Mouse (Mus musculus): ENCODE results near the gene Lats1.

Lats1 gene

GRCm38 (mm10) chr10:7680731-7681301 is at the start of gene Lats1, which contains the start of gene Pcmt1:
Gene Lats1 (plus strand): TSS chr10:7681214.
Gene Pcmt1 (minus strand): TSS chr10:7681136.
- DNase-seq (ENCODE audit: low spot score): peak; percentile 87

- DNase-seq (ENCODE audit: low spot score): no peak
These were observed 40.6 kb upstream of the Lats1 start for GRCm38 (mm10) chr10:7640366-7640765.

- no peak for DNase-seq (ENCODE audit: low spot score)
These were observed 35.1 kb upstream of the Lats1 start for GRCm38 (mm10) chr10:7645911-7646310.

GRCm38 (mm10) chr10:7649059-7649458 is 32.0 kb upstream of the Lats1 start:
- no peak for DNase-seq (ENCODE audit: low spot score)

- no peak for DNase-seq (ENCODE audit: low spot score)
These were observed 30.0 kb upstream of the Lats1 start for GRCm38 (mm10) chr10:7651057-7651456.

- DNase-seq (ENCODE audit: low spot score): peak; percentile 74
These were observed 18.4 kb upstream of the Lats1 start for GRCm38 (mm10) chr10:7662471-7663141.

GRCm38 (mm10) chr10:7663159-7664026 is 17.6 kb upstream of the Lats1 start:
- peak; percentile 90 for DNase-seq (ENCODE audit: low spot score)

- DNase-seq (ENCODE audit: low spot score): no peak
These were observed 16.9 kb upstream of the Lats1 start for GRCm38 (mm10) chr10:7664027-7664526.

GRCm38 (mm10) chr10:7664889-7665288 is 16.1 kb upstream of the Lats1 start:
- DNase-seq (ENCODE audit: low spot score): no peak

GRCm38 (mm10) chr10:7667342-7667802 is 13.6 kb upstream of the Lats1 start, which contains the start of gene Nup43:
Gene Nup43 (plus strand): TSS chr10:7667503.
- peak; percentile 95 for DNase-seq (ENCODE audit: low spot score)

- peak; percentile 49 for DNase-seq (ENCODE audit: low spot score)
These were observed 7.3 kb upstream of the Lats1 start for GRCm38 (mm10) chr10:7673673-7674072.

- peak; percentile 77 for DNase-seq (ENCODE audit: low spot score)
These were observed 470 bp downstream of the Lats1 start for GRCm38 (mm10) chr10:7681343-7682025.

- DNase-seq (ENCODE audit: low spot score): no peak
These were observed 1.2 kb downstream of the Lats1 start for GRCm38 (mm10) chr10:7682249-7682648.

GRCm38 (mm10) chr10:7686902-7687301 is 5.9 kb downstream of the Lats1 start:
- no peak for DNase-seq (ENCODE audit: low spot score)

- no peak for DNase-seq (ENCODE audit: low spot score)
These were observed 14.3 kb downstream of the Lats1 start for GRCm38 (mm10) chr10:7695286-7695685.

GRCm38 (mm10) chr10:7700120-7700519 is 19.1 kb downstream of the Lats1 start:
- DNase-seq (ENCODE audit: low spot score): no peak

- no peak for DNase-seq (ENCODE audit: low spot score)
These were observed 21.6 kb downstream of the Lats1 start for GRCm38 (mm10) chr10:7702586-7702985.

- no peak for DNase-seq (ENCODE audit: low spot score)
These were observed 29.1 kb downstream of the Lats1 start for GRCm38 (mm10) chr10:7710121-7710520.

- DNase-seq (ENCODE audit: low spot score): no peak
These were observed 31.5 kb downstream of the Lats1 start for GRCm38 (mm10) chr10:7712506-7712905.

- no peak for DNase-seq (ENCODE audit: low spot score)
These were observed 34.0 kb downstream of the Lats1 start for GRCm38 (mm10) chr10:7715056-7715455.

GRCm38 (mm10) chr10:7725751-7726500 is 44.9 kb downstream of the Lats1 start, which contains the start of gene Katna1:
Gene Katna1 (plus strand): TSS chr10:7726000.
- peak; percentile 98 for DNase-seq (ENCODE audit: low spot score)
